9 mouse cellular contexts compared by ENCODE assay signal in genomic region chr2:153434880-153435831, GRCm38 (mm10). TPM values are rescaled to one million over a fixed set of nuclear protein-coding genes. Genes with fewer than 3 reads are reported as not detected.
DNase-seq lines count a peak whose midpoint lies in the region; ATAC-seq and TF ChIP-seq lines count a peak whose summit lies in the region.
"Had no signal": no experiment of that assay in that cellular context is flagged by ENCODE, and none has a peak within 500 bp of the region (broad histone marks: within the 10 kb centered on the region; RNA-seq: fewer than 3 reads in every experiment).

No protein-coding gene starts in this region.

- no peak overlapping the region for H3K9ac ChIP-seq in intestine, postnatal 0 days (ENCODE audit: low read depth, low read length)

- ATAC-seq in intestine, postnatal 0 days, result peak; percentile 54
- no peak for ATAC-seq in CD4-positive, CD25-positive, alpha-beta regulatory T cell, adult 4 months

- no peaks in the 10 kb centered on the region for H3K27me3 ChIP-seq in intestine, postnatal 0 days (replicated peaks; ENCODE audit: control insufficient read depth, insufficient read depth, low read length)

- H3K27ac ChIP-seq in layer of hippocampus, adult 2 months, result peak overlapping the region; percentile 37; the same call in 1 of the 2 replicates
- peak overlapping the region; percentile 63 for H3K27ac ChIP-seq in intestine, postnatal 0 days (ENCODE audit: low read depth, low read length)

- TF ChIP-seq CTCF in layer of hippocampus, adult 2 months (conservative IDR thresholded peaks at IDR 0.05), result no peak
- TF ChIP-seq CTCF in intestine, postnatal 0 days (IDR thresholded peaks at IDR 0.05; ENCODE audit: low read depth), result no peak

- no peaks in the 10 kb centered on the region for H3K9me3 ChIP-seq in intestine, postnatal 0 days (ENCODE audit: control insufficient read depth)

- H3K36me3 ChIP-seq in intestine, postnatal 0 days (ENCODE audit: control insufficient read depth, insufficient read depth), result peaks cover 39% of the 10 kb centered on the region

- 14% methylated on average over 9 of the region's 9 CpGs for WGBS in intestine, postnatal 0 days

- H3K4me3 ChIP-seq in layer of hippocampus, adult 2 months, result no peak overlapping the region
- no peak overlapping the region for H3K4me3 ChIP-seq in intestine, postnatal 0 days (ENCODE audit: low read depth, low read length)

- peak overlapping the region; percentile 35 for H3K4me2 ChIP-seq in intestine, postnatal 0 days (replicated peaks; ENCODE audit: low read depth)

- no peak for DNase-seq in layer of hippocampus, adult 2 months (ENCODE audit: low spot score in 2 of 2)
- DNase-seq in layer of hippocampus, postnatal 10 days (ENCODE audit: low spot score in 2 of 2), result no peak
- DNase-seq in embryo, embryonic 11 days, result peak; percentile 62
- DNase-seq in mesoderm, embryonic 11.5 days (ENCODE audit: low read depth, low spot score), result peak; percentile 55
- DNase-seq in testis, postnatal 14 days (ENCODE audit: low spot score), result no peak
- no peak for DNase-seq in thymus, postnatal 10 days (ENCODE audit: low spot score in 2 of 2)

- peaks cover 41% of the 10 kb centered on the region for H3K4me1 ChIP-seq in intestine, postnatal 0 days (replicated peaks; ENCODE audit: control insufficient read depth, insufficient read depth, low read length)

RNA-seq across cellular contexts. Expression of gene 4930404H24Rik, which starts 57.4 kb away (rescaled TPM):
- not detected for total RNA-seq in layer of hippocampus, adult 2 months (2021)
- not detected for total RNA-seq in layer of hippocampus, postnatal 10 days (2021)
- polyA plus RNA-seq in intestine, postnatal 0 days (2015; fragmentation: Nextera tagmentation; extraction: Ambion mirVana), result not detected in 2 replicates
- not detected for polyA plus RNA-seq in CD4-positive, CD25-positive, alpha-beta regulatory T cell, adult 4 months (2017; shearing (Covaris generic))
- total RNA-seq: gastrocnemius, adult 8-10 months had no signal

Comparison
In these comparisons a context has a peak if more than half of its experiments do, and no peak if none do; other contexts are left out.
1. DNase-seq: peak in embryo, embryonic 11 days (single experiment) and mesoderm, embryonic 11.5 days (single experiment); none in layer of hippocampus, adult 2 months (0 of 2), layer of hippocampus, postnatal 10 days (0 of 2), testis, postnatal 14 days (single experiment) and thymus, postnatal 10 days (0 of 2).